Mouse (Mus musculus) heart, postnatal 10 days (tissue): ENCODE data around the gene Rps3a1. TPM values are rescaled to one million over a fixed set of nuclear protein-coding genes. Genes with fewer than 3 reads are reported as not detected.
"Not testable (repeated sequence)": the region's sequence is repeated elsewhere in the genome, so short reads cannot be mapped to it uniquely, and the experiment has no call there.

Experiments
- DNase-seq, 2 experiments: peaks; one replicate each; pipeline ENCODE4 v3.0.0; 2021
- intact Hi-C: fragments of 180-260 bp; cut with DNase I; formaldehyde crosslinking; loops from one replicate; pipeline ENCODE4 v1.15.1; 2025
- total RNA-seq, 2 experiments: library from RNA; stranded (reverse); gene quantifications; 2 replicates each; pipeline ENCODE4 v1.2.3; 2021

Rps3a1 gene
- total RNA-seq, 2 experiments from 2014 or later: 617 to 667 TPM

DNA sequence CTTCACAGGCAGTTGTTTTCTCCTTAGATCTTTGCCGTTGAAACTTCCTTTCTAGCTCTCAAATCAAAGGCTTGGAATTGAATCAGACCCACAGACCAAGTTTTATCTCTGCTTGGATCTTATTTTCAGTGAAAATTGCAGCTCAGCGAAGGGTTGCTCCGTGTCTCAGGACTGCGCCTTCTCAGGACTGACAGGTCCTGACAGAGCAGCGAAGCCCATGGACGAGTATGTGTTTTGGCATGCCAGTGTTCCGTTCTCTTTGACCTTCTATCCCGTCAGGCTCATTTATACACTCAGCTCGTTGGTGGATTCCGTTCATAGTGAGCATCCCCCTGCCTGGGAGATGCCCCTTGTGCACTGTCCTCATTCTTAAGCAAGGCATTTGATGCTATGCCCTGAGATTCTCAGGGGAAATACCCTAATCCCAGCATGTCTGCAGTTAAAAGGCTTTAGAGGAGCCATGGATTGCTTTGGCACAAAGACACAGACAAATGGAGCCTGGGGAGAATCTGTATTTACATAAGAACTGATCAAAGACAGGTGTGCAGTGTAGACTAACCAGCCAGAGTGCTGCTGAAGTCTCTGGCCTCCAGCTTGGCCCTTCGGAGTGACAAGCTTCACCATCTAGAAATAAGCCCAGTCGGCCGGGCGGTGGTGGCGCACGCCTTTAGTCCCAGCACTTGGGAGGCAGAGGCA, 23.1 kb downstream of the Rps3a1 start:
- DNase-seq: no peak
- intact Hi-C loops: no loop called here

DNA sequence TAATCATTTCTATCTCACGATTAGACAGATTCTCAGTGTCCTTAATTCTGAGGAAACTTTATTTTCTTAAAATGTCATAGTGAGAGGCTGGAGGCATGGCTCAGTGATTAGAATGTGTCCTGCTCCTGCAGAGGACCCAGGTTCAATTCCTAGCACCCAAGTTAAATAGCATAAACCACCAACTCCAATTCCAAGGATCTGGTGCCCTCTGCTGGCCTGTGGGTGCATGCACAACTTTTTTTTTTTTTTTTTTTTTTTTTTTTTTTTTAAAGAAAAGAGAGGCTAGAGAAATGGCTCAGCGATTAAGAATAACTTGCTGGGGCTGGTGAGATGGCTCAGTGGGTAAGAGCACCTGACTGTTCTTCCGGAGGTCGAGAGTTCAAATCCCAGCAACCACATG, 25.6 kb downstream of the Rps3a1 start:
- intact Hi-C loops: no loop called here
- no peak for DNase-seq

DNA sequence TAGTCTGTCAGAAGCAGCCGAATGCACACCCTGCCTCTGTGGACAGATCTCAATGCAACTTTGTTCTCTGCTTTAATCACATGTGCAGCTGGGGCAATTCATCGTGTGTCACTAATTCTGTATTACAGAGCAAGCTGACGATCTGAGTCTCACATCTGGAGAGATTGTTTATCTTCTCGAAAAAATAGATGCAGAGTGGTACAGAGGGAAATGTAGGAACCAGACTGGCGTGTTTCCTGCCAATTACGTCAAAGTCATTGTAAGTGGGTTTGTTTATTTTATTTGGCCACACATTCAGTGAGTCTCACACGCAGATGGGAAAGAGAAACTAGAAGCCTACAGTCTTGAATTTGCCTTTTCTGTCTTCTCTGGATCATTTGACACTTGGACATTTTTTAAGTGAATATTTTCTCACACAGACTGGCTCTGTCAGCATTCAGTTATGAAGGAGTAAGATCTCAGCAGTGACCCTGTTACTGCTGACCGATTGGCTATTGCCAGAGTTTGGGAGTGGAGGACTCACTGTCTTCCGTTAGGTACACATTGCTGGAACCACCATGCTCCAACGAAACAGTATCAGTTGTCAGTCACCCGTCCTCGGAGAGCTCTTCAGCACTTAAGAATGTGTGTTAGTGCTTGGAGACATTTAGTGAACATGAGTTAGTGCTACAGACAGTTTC, 27.7 kb downstream of the Rps3a1 start:
- intact Hi-C loops: no loop called here
- DNase-seq: peak; percentile 49 to 55

DNA sequence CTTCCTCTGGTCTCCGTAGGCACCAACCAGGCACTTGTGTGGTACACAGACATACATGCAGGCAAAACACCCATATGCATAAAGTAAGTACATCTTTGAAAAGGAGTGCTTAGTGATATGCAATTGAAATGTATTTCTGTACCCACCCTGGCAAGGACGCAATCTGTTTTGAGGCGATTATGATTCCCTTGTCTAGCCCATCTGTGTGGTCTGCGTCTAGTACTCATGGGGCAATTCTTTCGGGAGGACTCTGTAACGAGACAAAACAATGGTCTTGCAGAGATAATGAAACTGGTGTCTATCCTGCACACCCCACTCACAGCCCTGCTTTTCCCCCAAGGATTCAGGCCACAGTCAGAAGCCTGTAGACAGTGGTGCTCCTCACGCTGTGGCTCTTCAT, 29.7 kb downstream of the Rps3a1 start:
- intact Hi-C loops: no loop called here
- no peak for DNase-seq

DNA sequence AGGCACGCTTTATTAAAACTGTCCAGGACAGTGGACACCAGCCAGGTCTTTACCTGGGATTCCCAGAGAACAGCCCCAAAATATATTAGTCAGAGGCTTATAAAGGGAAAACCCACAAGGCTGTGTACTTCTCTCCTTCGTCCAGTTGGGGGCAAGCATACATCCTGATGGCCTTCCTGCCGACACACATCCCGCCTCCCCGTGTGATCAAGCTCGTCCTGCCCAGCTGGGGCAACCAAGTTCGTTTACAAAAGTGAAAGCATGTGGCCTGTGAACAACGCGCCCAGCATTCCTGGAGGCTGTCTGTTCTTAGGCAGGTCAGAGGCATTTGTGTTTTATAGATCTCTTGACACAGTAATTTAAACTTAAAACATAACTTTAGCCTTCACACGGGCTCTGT, 32.4 kb downstream of the Rps3a1 start:
- intact Hi-C loops: no loop called here
- DNase-seq: peak; percentile 49 to 60

DNA sequence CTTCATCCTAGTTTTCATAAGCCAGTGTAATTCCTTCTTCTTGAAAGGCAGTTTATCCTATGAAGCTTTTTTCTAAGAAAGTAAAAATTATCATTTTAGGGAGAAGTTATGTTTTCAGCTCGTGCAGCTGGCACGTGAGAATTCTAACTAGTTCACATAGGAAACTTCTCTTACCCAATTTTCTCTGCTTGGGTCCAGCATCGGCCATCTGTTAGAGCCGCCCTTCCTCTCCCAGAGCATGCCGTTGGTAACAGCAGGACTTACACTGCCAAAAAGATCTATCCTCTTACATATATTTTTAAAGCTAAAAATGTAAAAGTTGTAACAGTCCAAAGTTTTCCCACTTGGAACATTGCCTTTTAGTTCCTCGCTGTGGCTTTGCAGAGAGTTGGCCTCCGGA, 33.4 kb downstream of the Rps3a1 start:
- no peak for DNase-seq
- intact Hi-C loops: no loop called here

DNA sequence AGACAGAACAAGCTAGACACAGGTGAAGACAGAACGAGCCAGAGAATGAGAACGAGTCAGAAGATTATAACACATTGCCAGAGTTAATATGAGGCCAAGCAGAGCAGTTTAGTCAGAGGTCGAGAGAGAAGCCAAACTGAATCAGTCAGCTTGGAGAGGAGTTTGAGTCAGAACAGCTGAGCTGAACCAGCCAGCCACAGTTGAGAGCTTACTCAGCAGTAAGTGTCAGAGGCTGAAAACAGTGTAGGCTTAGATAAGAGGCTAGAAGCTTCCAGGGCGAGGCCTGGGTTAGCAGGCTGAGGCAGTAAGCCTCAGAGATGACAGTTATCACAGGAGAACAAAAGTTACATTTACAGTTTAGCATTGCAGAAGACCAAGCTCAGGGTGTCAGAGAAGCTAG, 33.9 kb downstream of the Rps3a1 start:
- no peak for DNase-seq
- intact Hi-C loops: no loop called here

DNA sequence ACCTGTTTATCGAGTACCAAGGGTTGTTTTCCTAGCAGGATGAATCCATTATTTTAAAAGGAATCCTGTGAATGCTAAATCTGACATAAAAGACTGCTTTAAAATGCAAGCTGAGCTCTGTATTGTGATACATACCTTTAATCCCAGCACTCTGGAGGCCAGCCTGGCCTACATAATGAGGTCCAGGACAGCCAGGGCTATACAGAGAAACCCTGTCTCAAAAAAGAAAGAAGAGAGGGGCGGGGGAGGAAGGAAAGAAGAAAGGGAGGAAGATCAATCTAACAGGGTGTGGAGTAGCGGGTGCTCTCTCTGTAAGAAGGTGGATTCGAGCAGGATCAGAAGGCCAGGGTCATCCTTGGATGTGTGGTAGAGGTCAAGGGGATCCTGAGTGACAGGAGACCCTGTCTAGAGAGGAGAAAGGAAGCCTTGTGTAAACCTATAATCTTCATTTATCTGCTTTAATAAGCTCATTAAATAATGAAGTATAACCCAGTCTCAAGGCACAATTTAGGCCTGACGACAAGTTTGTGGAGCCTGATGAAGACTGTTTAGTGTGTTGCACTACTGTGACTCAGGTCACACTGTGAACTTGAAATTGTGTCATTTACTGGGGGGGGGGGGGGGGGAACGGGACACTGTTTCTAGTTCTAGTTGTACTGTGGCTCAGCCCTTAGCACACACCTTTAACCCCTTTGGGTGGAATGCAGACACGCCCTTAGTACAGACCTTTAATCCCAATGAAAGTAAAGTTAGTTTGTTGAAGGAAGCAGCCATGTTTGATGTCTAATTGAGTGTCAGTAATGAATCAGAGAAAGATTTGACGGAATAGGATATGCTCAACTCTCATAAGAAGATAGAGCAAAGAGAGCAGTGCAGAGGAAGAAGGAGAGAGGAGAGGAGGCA, 34.6 kb downstream of the Rps3a1 start:
- DNase-seq: no peak
- intact Hi-C loops: no loop called here

DNA sequence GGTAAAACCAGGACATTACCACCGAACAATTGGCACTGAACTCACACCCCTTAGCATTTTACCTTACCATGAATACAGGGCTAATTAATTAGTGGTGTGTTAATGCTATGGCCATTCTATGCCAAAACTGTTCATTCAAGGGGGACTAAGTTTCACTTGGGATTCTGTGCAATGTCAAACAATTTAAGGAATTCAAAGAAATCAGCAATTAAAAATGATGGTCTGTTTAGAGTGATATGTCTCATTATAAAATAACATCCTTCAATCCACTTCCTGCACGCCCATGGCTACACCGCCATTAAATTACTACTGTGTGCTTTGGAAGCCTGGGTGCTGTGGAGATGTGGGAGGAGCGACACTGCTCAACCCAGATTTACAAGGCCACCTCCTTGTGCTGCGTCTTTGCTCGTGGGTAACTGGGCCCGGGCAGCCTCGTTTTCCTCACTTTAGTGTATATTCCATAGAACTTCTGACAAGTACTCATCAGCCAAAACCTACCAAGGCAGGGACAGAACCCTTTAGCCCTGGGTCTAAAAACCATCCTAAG, 36.3 kb downstream of the Rps3a1 start:
- intact Hi-C loops: no loop called here
- DNase-seq: no peak

DNA sequence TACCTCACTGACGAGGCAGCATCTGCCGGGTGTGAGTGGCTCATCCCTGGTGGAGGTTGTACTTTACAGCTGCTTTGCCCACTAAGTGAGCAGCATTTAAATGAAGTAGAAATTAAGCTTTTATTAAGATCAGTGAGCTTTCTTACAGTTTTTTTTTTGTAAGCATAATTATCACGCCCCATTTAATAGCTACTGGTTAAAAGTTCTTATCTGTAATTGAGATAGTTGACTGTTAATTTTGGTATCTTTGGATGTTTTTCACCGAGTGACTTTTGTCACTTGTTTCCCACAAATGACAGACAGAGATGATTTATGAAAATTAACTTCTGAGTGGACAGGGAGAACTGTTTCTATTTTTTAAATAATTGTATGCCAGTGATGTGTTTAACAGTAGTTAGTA, 37.6 kb downstream of the Rps3a1 start:
- no peak for DNase-seq
- intact Hi-C loops: no loop called here

DNA sequence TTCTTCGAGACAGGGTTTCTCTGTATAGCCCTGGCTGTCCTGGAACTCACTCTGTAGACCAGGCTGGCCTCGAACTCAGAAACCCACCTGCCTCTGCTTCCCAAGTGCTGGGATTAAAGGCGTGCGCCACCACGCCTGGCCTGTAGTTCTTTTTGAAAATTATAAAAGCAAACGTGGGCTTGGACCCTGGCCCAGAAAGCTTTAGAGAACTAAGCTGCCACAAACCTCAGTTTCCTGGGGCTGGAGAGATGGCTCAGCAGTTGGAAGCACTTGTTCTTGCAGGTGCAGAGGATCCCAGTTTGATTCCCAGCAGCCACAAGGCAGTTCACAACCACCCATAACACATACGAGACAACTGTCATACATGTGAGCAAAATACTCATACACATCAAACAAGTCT, 38.1 kb downstream of the Rps3a1 start:
- intact Hi-C loops, DNase-seq: not testable (repeated sequence)

DNA sequence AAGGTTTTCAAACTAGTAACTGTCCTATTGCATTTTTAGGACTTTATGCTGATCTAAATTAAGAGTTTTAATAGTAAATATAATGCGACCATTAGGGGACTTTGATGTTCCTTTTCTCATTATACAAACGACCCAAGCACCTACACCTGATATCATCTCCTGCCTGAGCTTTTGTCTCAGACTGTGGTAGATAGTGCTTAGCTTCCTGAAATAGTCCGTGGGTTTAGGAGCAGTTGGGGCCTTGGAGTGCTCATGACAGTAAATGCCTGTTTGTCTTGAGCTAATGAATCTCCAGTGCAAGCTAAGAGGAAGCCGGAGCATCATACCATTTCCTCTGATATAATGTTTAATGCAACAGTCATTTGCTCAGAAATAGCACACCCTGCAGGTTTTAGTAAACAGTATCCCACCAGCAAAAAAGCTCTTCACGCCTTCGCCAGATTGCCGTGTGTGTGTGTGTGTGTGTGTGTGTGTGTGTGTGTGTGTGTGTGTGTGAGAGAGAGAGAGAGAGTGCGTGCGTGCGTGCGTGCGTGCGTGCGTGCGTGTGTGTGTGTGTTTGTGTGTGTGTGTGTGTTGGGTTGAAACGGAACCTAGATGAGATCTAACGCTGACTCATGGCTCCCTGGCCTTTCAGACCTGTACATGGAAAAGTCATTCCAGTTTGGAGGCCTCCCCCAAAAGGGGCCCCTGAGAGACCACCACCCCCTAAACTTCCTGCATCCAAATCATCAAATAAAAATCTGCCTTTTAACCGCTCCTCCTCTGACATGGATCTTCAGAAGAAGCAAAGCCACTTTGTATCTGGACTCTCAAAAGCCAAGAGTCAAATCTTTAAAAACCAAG, 38.8 kb downstream of the Rps3a1 start:
- intact Hi-C loops: no loop called here
- no peak for DNase-seq

DNA sequence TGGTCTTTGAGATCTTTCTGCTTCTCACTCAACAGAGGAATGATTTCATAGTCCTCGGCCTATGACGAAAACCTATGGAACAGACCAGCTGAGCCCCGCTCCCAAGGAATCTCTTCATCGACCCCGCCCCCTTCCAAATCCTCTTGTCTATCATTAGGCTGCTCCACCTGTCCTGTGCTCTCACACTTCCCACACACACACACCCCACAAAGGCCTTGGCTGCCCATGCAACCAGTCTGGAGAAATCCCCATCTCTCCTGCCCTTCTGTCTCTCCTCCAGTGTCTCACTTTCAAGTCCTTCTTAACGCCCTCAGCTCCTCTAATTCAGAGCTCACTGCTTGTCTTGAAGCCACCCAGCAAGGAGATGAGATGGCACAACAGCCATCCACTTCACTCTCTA, 40.5 kb downstream of the Rps3a1 start:
- intact Hi-C loops: no loop called here
- DNase-seq: no peak

DNA sequence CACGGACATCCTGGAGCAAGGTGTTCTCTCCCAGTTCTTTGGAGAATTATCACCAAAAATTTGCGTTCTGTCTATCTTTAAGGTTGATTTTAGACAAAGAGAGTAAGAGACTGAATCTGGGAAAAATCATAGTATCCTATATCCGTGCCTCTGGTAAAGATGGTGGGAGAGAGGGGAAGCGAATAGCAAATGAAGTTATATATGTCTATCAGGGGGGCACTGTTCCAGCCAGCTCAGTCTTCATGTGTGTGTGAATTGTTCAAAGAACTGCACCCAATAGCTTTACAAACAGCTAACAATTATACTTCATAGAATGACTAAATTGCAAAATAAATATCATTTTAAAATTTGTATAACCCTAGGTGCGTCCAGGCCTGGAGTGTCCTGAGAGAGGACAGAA, 48.6 kb downstream of the Rps3a1 start:
- intact Hi-C loops: no loop called here
- DNase-seq: no peak

DNA sequence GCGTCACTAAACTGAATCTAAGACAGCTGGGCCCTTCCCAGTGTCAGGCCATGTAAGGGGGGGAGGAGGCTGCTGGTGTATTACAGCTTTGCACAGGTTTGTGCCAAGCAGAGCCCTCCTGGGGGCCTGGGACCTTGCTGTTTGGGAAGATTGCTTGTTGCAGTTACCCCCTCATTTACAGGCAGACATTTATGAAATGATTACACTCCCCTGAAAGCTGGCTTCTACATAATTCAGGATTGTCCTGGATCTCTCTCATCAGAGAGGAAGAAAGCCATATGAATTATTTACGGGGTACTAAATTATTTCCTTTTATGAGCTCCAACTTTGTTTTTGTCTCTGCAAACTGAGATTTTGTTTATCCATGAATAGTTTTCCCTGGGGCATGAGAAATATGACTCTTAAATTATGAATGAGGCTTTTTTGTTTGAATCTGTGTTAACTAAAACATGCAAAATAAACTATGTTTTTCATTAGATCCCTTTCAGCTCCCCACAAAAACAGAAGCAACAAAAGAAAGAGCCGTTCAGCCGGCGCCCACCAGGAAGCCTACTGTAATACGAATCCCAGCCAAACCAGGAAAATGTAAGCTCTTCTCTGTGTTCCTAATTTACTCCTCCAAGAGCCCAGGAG, 49.2 kb downstream of the Rps3a1 start:
- intact Hi-C loops: no loop called here

More for the DNA sequence above, 49.2 kb downstream of the Rps3a1 start:
- DNase-seq: no peak

Other genes starting within 250 kb of the Rps3a1 start
- 10 to 100 TPM; 23.4 to 27.8 TPM for gene Sh3d19, start 171.6 kb downstream of the Rps3a1 start, total RNA-seq
- gene Prss48, start 140.2 kb downstream of the Rps3a1 start, total RNA-seq: not detected
- gene Lrba, start 82.0 kb upstream of the Rps3a1 start, total RNA-seq: 10 to 100 TPM; 19.4 to 19.8 TPM